Mouse (Mus musculus): Measurements from ENCODE around the gene Notch2.

Notch2 gene

DNA sequence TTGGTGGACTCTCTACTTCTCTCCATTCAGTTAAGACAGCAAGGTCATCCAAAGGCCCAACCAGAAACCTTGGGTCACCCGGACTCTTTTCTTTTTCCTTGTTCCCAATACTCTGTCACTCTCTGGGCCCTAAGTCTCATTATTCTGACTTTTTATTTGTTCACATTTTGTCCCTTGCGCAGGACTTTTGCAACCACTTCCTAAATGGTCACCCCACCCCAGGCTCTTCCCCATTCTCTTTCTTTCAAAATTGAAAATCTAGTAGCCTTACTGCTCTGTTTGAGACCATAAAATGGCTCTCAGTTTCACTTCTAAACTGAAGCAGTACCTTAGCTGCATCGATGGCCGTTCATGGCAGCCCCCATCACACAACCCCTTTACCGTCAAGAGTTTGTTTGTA, 18.5 kb upstream of the Notch2 start:
- DNase-seq (ENCODE audit: low spot score): no peak

DNA sequence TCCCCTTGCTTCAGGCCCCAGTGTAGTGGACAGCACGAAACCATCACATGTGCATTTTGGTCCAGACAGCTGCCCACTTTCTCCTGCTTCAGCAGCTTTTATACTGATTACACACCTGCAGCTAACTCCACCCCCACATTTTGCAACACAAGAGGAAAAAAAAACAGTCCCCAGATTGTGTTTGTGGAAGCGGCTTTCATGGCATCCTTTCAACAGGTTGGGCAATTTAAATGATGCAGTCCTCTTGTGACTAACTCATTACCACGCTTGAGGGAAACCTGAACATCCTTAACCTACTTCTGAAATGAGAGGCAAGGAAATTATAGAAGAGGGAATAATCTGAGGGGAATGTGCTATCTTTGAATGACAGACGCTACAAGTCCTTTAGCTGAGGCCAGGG, 15.0 kb upstream of the Notch2 start:
- DNase-seq (ENCODE audit: low spot score): no peak

DNA sequence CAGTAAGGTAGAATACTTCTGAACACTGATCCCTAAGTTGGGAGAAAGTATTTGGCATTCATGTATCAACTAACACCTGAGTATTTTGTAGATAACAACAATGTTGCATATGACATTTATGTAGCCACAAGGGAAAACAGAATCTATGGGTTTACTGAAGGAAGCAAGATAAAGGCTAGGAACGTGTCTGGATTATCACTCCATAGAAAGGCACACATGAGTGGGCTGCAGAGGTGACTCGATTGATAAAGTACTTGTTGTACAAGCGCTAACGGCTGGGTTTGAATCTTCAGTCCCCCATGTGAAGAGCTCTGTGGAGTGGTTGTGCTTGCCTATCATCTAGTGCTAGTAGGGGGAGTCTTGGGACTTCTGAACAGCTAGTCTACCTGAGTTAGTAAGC, 9.8 kb upstream of the Notch2 start:
- no peak for DNase-seq (ENCODE audit: low spot score)

DNA sequence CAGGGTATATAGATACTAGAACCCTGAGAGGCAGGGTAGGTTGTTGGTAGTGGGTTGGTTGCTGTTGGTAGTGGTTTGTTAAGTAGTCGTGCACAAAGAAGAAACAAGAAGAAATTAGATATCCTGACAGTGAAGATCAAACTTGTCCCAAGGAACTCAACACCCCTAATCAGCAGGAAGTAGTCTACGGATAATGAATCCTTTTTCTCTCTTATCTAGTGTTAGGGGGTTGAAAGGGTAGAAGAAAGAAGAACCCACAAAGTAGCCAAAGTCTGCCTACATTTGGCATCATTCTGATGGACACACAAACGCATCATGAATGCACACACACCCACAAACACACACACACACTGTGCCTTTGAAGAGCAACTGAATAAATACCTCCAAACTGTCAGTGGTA, 9.1 kb upstream of the Notch2 start:
- DNase-seq (ENCODE audit: low spot score): no peak

DNA sequence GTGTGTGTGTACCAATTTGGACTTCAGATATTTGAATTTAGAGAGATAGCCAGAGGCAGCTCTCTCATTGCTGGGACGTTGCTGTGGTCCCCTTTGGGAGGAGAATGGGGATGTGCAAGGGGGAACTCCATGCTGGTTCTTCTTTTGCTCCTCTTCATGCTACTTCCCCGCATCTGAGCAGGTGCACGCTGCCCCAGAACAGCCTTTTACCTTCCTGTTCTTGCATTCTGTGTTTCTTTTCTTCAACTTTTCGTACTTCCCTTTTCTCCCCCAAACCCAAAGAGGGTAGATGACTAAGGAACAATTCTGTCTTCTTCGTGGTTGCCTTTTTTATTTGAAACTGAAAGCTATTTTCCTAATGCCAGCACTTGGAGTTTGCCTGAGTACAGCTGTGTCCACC, 8.0 kb upstream of the Notch2 start:
- DNase-seq (ENCODE audit: low spot score): no peak

DNA sequence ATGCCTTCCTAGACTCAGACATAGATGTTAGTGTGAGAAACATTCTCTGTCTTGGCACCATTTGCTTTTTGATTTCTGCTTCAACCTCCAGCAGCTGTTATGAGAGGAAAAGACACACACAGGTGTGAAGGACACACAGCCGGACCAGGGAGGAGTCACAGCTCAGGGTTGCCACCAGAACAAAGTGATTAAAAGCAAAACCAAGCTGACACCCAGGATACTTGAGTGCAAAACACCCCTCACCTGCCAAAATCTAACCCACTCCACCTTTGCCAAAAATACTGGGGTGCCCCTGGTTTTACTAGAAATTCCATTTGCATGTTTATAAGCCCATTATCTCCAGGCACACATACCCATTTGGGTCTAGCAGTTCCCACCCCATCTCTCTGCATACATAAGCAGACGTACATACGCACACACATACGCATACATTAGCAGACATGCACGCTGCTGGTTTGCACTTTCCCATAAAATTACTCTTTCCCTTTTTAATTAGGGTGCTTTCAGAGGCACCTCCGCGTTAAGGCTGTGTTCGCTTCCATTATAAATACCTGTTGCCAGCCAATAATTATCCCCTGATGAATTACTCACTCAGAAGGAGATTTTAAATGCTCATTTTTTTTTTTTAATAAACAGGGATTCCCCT, 7.2 kb upstream of the Notch2 start:
- DNase-seq (ENCODE audit: low spot score): no peak

DNA sequence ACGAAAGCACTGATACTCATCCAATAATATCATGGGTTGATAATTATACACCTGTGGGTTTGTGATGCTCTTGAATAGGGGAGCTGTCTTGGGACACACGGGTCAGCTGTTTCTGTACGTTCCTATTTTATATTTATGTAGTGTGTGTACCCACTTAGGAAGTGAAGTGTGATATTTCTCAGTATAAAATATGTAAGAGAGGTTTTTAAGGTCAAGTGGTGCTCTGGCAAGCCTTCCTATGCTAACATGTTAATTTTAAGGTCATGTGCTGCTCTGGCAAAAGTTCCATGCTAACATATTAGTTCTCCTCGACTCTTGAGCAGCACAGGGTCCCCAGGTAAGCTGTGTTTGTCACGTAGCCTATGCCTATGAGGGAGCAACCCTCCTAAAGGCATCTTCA, 6.4 kb upstream of the Notch2 start:
- no peak for DNase-seq (ENCODE audit: low spot score)

DNA sequence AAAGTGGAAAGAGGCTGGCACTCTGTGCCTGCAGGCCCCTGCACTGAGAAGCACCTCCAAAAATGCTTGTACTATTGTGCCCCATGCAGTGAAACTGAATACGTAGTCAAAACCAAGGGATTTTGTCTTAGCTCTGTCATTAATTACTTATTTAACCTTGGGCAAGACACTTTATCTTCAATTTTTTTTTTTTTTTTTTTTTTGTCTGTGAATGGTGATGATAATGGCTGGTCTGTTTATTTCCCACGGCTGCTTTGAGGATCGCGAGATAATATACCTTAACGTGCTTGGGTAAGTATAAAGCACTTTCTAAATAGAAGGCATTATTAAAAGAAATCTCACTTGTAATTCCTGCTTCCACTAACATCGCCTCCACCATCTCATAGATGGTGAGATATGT, 5.2 kb upstream of the Notch2 start:
- DNase-seq (ENCODE audit: low spot score): no peak

DNA sequence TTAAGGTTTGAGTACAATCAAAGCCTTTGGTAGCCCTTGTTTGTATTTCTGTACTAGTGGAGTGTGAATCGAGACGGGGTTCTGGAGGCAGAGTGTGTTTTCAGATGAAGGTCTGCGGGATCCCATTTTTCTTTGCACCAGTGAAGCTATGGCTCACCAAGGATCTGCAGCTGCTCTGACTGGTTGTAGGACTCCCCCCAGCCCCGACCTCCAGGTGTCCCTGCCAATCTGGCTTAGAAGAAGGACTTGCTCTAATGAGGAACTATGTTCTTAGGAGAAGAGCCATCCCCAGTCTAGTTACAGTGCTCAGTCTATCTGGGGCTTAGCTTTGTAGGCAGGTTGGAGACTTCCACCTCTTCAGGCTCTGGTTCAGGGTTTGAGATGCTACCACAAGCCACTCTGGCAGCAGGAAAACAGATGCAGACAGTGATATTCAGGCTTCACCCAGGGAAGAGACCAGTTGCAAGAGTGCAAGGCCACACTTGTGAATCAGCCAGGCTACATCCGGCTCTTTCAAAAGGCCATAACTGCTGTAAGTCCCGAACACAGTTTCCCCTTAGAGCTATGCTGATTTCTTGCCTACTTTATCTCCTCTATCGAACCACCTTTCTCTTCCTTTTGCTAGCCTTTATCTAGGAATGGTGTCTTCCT, 4.0 kb upstream of the Notch2 start:
- no peak for DNase-seq (ENCODE audit: low spot score)

DNA sequence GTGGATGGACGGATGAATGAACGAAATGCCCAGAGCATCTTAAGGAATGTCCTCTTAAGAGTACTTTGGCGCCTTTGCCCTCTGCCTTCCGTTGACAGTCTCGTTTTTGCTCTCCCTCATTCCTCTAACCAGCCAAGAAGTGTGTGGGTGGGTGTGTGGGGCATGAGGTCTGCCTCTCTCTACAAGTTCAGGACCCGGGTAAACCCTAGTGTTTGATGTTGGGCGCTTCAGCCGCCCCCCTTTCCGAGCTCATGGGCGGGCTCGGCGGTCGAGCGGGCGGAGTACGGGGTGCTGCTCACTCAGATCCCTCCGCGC, 284 bp upstream of the Notch2 start:
- DNase-seq (ENCODE audit: low spot score): no peak

DNA sequence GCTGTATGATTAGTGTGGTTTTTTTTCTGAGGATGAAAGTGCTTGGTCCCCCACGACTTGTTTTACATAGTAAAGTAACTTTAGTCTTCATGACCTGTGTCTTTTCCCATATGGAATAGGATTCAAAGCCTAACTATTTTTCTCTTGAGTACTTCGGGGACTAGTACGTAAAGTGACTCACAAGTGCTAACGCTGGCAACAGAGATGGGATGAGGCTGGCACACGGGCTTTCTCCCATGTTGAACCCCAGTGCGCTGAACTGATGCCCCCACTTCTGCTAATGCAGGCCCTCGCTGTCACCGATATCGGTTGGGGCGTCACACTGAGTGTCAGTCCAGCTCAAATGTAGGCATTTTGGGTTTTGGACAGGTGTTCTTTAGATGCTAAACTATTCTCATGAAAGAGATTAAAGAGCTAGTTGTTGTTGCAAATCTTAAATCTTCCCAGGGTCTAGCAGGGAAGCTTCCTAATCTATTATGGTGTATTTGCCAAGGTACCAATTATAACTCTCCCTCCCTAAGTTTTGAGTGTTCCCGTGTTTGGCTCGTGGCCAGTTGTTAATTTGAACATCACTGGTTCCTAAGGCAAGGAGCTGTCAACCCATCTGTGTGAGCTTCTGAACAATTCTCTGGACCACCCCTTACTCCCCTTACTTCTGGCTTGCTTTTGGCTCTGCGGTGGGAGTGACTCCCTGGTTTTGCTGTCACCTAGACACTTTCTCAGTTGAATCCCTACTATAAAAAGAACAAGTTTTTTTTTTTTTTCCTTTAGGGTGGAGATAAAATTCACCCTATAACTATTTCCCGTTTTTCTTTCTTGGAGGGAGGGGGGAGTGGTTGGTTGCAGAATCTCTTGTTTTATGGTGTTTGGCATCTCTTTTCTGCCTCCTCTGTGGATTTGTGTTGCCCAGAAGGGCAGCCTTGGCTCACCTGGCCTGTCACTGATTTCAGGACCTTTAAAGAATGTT, 2.2 kb downstream of the Notch2 start:
- DNase-seq (ENCODE audit: low spot score): peak; percentile 61

DNA sequence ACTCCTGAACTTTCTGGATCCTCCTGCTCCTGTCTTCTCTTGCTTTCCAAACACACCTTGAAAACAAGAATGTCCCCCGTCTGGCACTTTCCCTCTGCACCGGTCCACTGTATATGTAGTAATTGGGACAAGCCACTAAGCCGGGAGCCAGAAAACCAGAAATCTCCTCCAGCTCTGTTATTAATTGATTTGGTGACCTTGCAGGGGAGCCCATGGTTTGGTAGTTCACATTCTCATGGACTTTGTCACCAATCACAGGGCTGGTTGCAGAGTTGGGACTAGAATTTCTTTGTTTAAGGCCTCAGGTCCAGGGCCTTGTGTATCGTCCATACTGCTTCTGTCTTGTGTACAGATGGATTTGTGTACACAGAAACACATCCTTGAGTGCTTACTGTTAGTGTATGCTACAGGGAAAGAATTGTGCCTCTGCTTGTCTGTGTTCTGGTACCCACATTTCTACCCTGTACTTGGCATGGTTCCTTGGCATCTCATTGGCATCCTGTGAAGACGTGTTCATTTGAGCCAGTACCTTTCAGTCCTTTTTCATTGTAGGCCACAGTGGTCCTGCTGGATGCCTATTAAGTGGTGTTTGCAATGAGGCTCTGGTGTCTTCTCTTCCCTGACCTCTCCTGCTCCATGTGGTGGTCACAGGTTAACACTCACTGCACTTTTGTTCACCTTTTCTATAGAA, 3.7 kb downstream of the Notch2 start:
- DNase-seq (ENCODE audit: low spot score): no peak

DNA sequence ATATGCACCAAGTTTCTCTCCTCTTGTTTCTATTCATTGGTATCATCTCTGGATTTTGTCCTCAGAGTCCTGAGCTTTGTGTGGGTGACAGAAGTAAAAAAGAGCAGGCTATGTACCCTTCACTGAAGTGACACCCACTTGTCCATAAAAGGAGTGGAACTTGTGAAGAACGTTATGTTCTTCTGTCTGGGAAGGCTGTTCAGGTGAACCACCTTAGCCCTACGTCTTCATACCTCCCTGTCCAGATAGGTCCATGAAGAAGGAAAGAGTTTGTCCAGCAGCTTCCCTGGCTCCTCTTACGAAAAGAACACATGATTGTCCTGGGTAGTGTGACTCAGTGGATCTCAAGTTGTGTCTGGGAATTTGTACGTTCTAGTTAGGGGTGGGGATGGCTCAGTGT, 4.9 kb downstream of the Notch2 start:
- DNase-seq (ENCODE audit: low spot score): no peak

DNA sequence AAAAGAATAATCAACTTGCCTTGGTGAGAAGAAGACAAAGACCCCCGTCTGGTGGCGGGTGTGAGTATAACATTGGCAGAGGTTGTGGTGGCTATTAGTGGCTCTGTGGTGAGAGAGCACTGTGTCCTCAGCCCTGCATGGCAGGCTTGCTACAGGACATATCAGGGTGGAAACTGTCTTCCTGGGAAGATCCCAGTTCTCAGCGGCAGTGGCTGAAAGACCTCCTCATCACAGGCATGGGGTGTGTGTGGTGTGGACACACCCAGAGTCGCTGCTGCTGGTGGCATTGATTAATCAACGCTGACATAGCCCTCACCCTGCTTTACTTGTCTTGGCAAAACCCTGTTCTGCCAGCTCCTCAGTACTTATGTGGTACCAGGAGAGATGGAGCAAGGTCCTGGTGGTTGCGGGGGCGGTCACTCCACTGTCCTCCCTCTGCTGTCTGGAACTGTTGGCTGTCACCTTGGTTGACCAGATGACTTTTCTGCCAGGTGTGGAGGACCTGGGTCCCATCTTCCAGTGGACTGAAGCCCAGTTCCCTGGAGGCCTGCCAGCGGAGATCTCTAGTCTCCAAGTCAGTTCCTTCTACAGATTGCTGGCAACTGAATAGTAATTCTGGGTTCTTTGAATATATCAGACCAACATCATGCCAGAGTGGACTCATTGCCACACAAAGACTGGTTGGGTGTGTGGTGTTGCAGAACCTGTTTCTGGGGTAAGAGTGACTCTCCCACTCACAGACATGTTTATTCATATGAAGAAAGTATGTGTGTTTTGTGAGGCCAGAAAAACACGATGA, 7.3 kb downstream of the Notch2 start:
- DNase-seq (ENCODE audit: low spot score): peak; percentile 61

DNA sequence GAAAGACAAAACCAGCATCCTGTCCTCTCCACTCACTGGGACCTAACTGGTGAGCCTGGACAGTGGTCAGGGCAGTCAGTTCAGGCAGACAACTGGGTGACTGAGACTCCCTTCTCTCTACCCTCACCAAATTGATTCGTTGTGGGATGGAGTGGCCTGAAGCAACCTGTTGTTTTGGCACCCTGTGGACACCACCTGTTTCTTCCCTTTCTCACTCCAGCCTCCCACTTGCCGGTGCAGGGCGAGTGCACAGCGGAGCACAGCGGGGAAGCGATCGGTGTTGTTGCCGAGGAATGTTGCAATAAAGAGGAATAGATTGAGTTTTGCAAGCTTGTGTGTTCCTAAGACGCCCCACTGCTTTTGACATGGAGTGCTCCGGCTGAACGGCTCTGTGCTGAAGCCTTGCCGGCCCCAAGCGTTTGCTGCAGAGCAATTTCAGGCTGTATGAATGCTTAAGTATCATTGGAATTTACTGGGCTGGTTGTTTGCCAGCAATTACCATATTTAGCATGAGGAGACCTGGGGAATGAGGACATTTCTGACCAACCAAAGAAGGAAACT, 11.0 kb downstream of the Notch2 start:
- peak; percentile 59 for DNase-seq (ENCODE audit: low spot score)

DNA sequence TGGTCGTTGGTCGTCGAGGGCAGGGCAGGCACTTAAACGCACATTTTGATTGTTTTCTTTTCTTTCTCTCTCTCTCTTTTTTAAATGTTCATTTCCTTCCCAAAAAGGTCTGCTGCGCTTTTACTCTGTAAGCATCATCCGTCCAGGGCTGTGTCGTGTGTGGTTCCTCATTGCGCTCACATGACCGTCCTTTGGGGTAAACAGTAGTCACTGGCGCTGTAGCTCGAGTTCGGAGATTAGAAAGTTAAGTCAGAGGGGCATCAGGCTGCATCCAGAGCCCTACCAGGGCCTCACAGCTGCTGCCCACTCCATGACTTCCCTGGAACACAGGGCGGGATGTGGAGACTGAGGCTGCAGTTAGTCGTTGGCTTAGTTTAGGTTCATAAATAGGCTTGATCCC, 12.2 kb downstream of the Notch2 start:
- no peak for DNase-seq (ENCODE audit: low spot score)

DNA sequence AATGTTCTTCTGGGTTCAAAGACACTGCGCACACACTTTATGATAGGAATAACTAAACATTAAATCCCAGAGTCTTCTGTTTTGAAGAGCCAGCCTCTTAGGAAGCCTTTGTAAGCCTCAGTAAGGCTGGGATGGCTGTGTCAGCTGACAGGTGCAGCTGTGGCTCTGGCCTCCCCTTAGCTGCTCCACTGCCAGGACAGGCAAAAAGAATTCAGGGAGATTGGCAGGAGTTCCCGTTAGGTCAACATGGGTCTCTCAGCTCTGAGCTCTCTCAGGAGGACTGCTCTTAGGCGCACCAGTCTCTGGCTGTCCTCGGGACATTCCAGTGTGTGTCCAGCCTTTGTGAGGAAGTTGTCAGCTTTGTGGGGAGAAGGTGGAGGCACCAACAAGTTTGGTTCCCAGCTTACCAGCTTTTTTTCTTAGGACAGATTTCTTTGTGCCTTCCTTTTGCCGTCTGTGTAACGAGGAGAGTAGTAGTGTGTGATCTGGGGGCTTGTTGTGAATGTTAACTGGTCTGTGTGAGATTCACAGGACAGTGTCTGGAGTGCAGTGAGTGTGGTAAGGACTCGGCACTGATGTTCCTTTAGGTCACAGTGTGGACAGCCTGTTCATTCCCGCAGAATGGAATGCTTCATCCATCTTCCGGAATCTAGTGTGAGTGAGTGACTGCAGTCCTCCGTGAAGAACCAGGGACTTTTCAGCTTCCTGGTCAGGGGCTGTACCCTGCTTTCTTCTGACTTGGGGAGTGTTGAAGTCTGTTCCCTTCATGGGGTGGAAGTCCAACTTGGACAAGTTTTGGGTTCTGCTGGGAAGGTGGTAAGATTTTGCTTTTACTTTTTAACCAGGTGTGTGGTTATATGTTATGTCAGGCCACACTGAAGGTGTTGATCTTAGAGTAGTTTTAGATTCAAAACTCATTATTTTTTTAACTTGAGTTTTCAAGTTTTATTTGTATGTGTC, 12.9 kb downstream of the Notch2 start:
- no peak for DNase-seq (ENCODE audit: low spot score)

DNA sequence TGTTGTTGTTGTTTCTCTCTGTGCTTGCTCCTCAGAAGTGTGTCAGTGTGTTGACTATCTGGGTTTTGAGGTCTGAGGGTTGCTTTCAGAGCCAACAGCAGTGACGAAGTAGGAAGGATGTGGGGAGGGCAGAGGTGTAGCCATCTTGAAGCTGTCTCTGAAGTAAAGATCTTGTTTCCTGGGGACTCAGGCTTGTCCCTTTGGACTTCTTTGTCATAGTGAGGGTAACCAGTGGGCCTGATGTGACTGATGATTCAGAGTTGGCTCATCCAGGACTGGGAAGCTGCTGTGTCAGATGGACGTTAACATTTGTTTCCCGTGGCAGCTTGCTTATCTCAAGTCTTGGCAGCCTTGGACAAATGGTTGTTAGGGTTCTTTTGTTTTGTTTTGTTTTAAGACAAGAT, 14.0 kb downstream of the Notch2 start:
- no peak for DNase-seq (ENCODE audit: low spot score)

DNA sequence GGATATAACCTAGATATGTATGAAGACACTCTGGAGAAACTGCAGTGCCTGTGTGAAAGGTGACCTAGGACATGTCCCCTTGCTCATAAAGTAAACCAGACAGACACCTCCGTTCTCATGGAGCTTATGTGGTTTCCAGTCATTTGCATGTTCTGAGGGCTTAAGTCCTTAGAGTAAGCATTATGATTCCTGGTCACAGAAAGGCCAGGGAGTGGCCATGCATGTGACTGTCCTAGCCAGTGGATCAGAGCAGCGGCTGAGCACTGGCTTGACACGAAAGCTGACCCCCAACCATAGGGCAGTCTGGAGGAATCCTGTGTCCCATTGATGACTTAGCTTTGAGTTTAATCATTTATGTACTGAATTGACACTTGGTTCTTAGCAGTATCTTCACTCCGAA, 14.7 kb downstream of the Notch2 start:
- no peak for DNase-seq (ENCODE audit: low spot score)

DNA sequence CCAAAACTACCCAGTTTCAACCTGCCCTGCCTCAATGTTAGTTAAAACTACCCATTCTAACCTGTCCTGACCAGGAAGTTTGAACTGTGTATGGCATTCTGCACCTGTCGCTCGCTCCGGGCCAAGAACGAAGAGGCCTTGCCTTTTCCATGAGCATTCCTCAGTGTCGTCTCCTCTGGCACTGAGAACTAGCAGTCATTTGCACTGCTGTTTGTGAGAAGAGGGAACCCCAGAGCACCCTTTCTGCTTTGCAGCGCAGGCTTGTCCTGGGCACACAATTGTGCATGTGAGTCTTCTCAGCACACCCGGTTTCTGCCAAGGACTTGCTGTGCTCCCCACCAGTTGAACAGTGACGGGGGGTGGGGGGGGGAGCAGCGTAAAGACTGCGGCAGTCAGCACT, 15.6 kb downstream of the Notch2 start:
- no peak for DNase-seq (ENCODE audit: low spot score)
